Mouse (Mus musculus) CH12.LX (cell line): ENCODE measurements around the gene Adam8. TPM values are rescaled to one million over a fixed set of nuclear protein-coding genes. Genes with fewer than 3 reads are reported as not detected.

Source experiments
- DNase-seq: peaks from one replicate; pipeline ENCODE4 v3.0.0-alpha.2; 2013; ENCODE audit errors: extremely low read depth
- H3K27ac ChIP-seq: 2 replicates; pipeline ENCODE4 v1.5.1; 2012; ENCODE audit warnings: low read depth, mild to moderate bottlenecking, control low read depth, moderate library complexity; ENCODE audit not compliant: insufficient read depth
- H3K27me3 ChIP-seq: replicated peaks from 2 replicates; pipeline ENCODE3; 2012; ENCODE audit warnings: inconsistent platforms
- H3K36me3 ChIP-seq, 2 experiments: replicated peaks in 1 of 2; 2 replicates each; pipeline versions ENCODE3 to v1.6.1; 2012; ENCODE audit warnings: inconsistent platforms in 1 of 2, low read length in 1 of 2, mild to moderate bottlenecking in 1 of 2, mixed read lengths in 1 of 2, moderate library complexity in 1 of 2; ENCODE audit not compliant: control insufficient read depth in 1 of 2, insufficient read depth in 1 of 2
- H3K4me1 ChIP-seq, 2 experiments: 2 replicates each; pipeline ENCODE4 v1.6.1; 2012; ENCODE audit warnings: inconsistent platforms in 1 of 2, moderate library complexity in 1 of 2; ENCODE audit not compliant: insufficient read depth in 2 of 2, control insufficient read depth in 1 of 2
- H3K4me2 ChIP-seq: 2 replicates; pipeline ENCODE4 v1.6.1; 2012; ENCODE audit warnings: low read depth, mild to moderate bottlenecking, control low read depth; ENCODE audit not compliant: poor library complexity, insufficient read depth, severe bottlenecking
- H3K4me3 ChIP-seq, 3 experiments: fragments of 150-350 bp in 1 of 3; sonication (generic) in 1 of 3; replicated peaks in 1 of 3; 2 replicates each; pipeline versions ENCODE3 to v1.5.1; 2011 to 2012; ENCODE audit warnings: low read depth in 2 of 3, low read length in 2 of 3, mild to moderate bottlenecking in 2 of 3, moderate library complexity in 2 of 3, control low read depth in 1 of 3, improper control_type of control experiment in 1 of 3, inconsistent platforms in 1 of 3, mixed read lengths in 1 of 3; ENCODE audit not compliant: poor library complexity in 1 of 3
- H3K79me2 ChIP-seq: replicated peaks from 2 replicates; pipeline ENCODE4 v1.6.1; 2012; ENCODE audit warnings: mild to moderate bottlenecking, moderate library complexity; ENCODE audit not compliant: control insufficient read depth, poor library complexity, insufficient read depth, severe bottlenecking; ENCODE audit errors: extremely low read depth
- H3K9ac ChIP-seq: 2 replicates; pipeline ENCODE4 v1.6.1; 2012; ENCODE audit warnings: low read depth, mild to moderate bottlenecking, control low read depth, moderate library complexity; ENCODE audit not compliant: insufficient read depth
- H3K9me3 ChIP-seq: replicated peaks from 2 replicates; pipeline ENCODE3; 2012; ENCODE audit warnings: low read length, inconsistent platforms, mixed read lengths
- BHLHE40 ChIP-seq: IDR thresholded peaks from 2 replicates; pipeline ENCODE4 v1.6.1; 2011; ENCODE audit warnings: mild to moderate bottlenecking, low read depth, low read length, improper control_type of control experiment
- EP300 ChIP-seq: IDR thresholded peaks from 2 replicates; pipeline ENCODE4 v1.6.1; 2011; ENCODE audit warnings: low read length, improper control_type of control experiment
- ETS1 ChIP-seq: conservative IDR thresholded peaks from 2 replicates; pipeline ENCODE4 v1.6.1; 2012; ENCODE audit warnings: low read depth, mild to moderate bottlenecking, inconsistent platforms, low read length, improper control_type of control experiment, moderate library complexity
- HCFC1 ChIP-seq: IDR thresholded peaks from 2 replicates; pipeline ENCODE4 v1.6.1; 2012; ENCODE audit warnings: low read depth, mild to moderate bottlenecking, inconsistent platforms, low read length, improper control_type of control experiment
- IRF4 ChIP-seq: IDR thresholded peaks from 2 replicates; pipeline ENCODE4 v1.6.1; 2014; ENCODE audit warnings: low read depth, mild to moderate bottlenecking, inconsistent platforms, low read length, improper control_type of control experiment
- JUND ChIP-seq: conservative IDR thresholded peaks from 2 replicates; pipeline ENCODE4 v1.6.1; 2011; ENCODE audit warnings: low read depth, low read length, improper control_type of control experiment
- KAT2A ChIP-seq: IDR thresholded peaks from 2 replicates; pipeline ENCODE4 v1.6.1; 2012; ENCODE audit warnings: low read length, improper control_type of control experiment, inconsistent platforms; ENCODE audit not compliant: insufficient replicate concordance
- MAFK ChIP-seq: IDR thresholded peaks from 2 replicates; pipeline ENCODE4 v1.6.1; 2011; ENCODE audit warnings: low read length, improper control_type of control experiment; ENCODE audit not compliant: insufficient replicate concordance
- MAZ ChIP-seq: IDR thresholded peaks from 2 replicates; pipeline ENCODE4 v1.6.1; 2012; ENCODE audit warnings: low read depth, mild to moderate bottlenecking, inconsistent platforms, low read length, improper control_type of control experiment, moderate library complexity
- MXI1 ChIP-seq: IDR thresholded peaks from 2 replicates; pipeline ENCODE4 v1.6.1; 2011; ENCODE audit warnings: mild to moderate bottlenecking, low read depth, low read length, improper control_type of control experiment
- NELFE ChIP-seq: IDR thresholded peaks from 2 replicates; pipeline ENCODE4 v1.6.1; 2011; ENCODE audit warnings: low read depth, low read length, improper control_type of control experiment
- PAX5 ChIP-seq: IDR thresholded peaks from 2 replicates; pipeline ENCODE4 v1.6.1; 2012; ENCODE audit warnings: low read length, inconsistent platforms, mixed read lengths
- POLR2A ChIP-seq: IDR thresholded peaks from 2 replicates; pipeline ENCODE4 v1.6.1; 2011; ENCODE audit warnings: low read depth, mild to moderate bottlenecking, improper control_type of control experiment, low read length
- POLR2AphosphoS2 ChIP-seq: IDR thresholded peaks from 2 replicates; pipeline ENCODE4 v1.6.1; 2011; ENCODE audit warnings: low read depth, low read length, improper control_type of control experiment
- RAD21 ChIP-seq: IDR thresholded peaks from 2 replicates; pipeline ENCODE4 v1.6.1; 2011; ENCODE audit warnings: low read depth, mild to moderate bottlenecking, low read length, improper control_type of control experiment, moderate library complexity
- RCOR1 ChIP-seq: conservative IDR thresholded peaks from 2 replicates; pipeline ENCODE4 v1.6.1; 2012; ENCODE audit warnings: low read depth, mild to moderate bottlenecking, inconsistent platforms, low read length, improper control_type of control experiment
- SIN3A ChIP-seq: IDR thresholded peaks from 2 replicates; pipeline ENCODE4 v1.6.1; 2012; ENCODE audit warnings: low read length, improper control_type of control experiment, inconsistent platforms
- SMC3 ChIP-seq: IDR thresholded peaks from 2 replicates; pipeline ENCODE4 v1.6.1; 2011; ENCODE audit warnings: low read depth, low read length, improper control_type of control experiment
- UBTF ChIP-seq: IDR thresholded peaks from 2 replicates; pipeline ENCODE4 v1.6.1; 2012; ENCODE audit warnings: low read depth, mild to moderate bottlenecking, inconsistent platforms, low read length, improper control_type of control experiment, moderate library complexity
- USF1 ChIP-seq: IDR thresholded peaks from 2 replicates; pipeline ENCODE4 v1.6.1; 2014; ENCODE audit warnings: low read depth, mild to moderate bottlenecking, inconsistent platforms, low read length, improper control_type of control experiment
- ZC3H11A ChIP-seq: IDR thresholded peaks from 2 replicates; pipeline ENCODE4 v1.6.1; 2012; ENCODE audit warnings: low read depth, mild to moderate bottlenecking, inconsistent platforms, low read length, improper control_type of control experiment
- ZMIZ1 ChIP-seq: IDR thresholded peaks from 2 replicates; pipeline ENCODE4 v1.6.1; 2012; ENCODE audit warnings: low read depth, mild to moderate bottlenecking, inconsistent platforms, low read length, improper control_type of control experiment
- ZNF384 ChIP-seq: IDR thresholded peaks from 2 replicates; pipeline ENCODE4 v1.6.1; 2012; ENCODE audit warnings: low read depth, low read length, improper control_type of control experiment, inconsistent platforms
- dilution Hi-C: fragments of 300-500 bp; cut with MboI; formaldehyde crosslinking; loops from 2 replicates; pipeline ENCODE4 v1.14.3; 2020; ENCODE audit warnings: low sequenced_read_pairs; ENCODE audit not compliant: extremely low pct_unique_long_range_greater_than_20kb, extremely low pct_ligation_motif_present
- in situ Hi-C: fragments of 300-500 bp; cut with MboI; formaldehyde crosslinking; loops from 3 replicates; pipeline ENCODE4 v1.14.3; 2019; ENCODE audit warnings: low sequenced_read_pairs, low pct_ligation_motif_present, low pct_unique_long_range_greater_than_20kb, mixed read lengths
- polyA plus RNA-seq: library from polyadenylated mRNA; unstranded; fragments of >175 nt; gene quantifications from 2 replicates; pipeline ENCODE4 v1.2.1, GENCODE M21; 2012; ENCODE audit warnings: low read depth; ENCODE audit not compliant: insufficient read length
- total RNA-seq, 2 experiments: library from RNA; depleted of rRNA; stranded (reverse); fragments of 300-350 nt in 1 of 2; fragments of >200 nt in 1 of 2; gene quantifications; 2 replicates each; pipeline ENCODE4 v1.2.3; 2012 to 2014

Adam8 gene
- total and polyA plus RNA-seq, 3 experiments = 46.3 to 63.7 (median 46.5) TPM

- Histone ChIP-seq H3K27me3 (no peaks in the 10 kb centered on the region), H3K36me3 (peaks cover 0 to 21% of the 10 kb centered on the region in 2 experiments), H3K4me2 (no peak overlapping the region), H3K79me2 (no peaks in the 10 kb centered on the region), H3K27ac (no peak overlapping the region), H3K9me3 (peaks cover 17% of the 10 kb centered on the region), H3K4me1 (peaks cover 0 to 38% of the 10 kb centered on the region in 2 experiments; a peak in 2 of 4 replicates), H3K4me3 (no peak overlapping the region), H3K9ac (no peak overlapping the region)
- dilution Hi-C loops (no loop called here), in situ Hi-C loops (no loop called here)
- no peak for TF ChIP-seq ZC3H11A
- no peak for TF ChIP-seq MAZ
- TF ChIP-seq KAT2A = no peak
- TF ChIP-seq BHLHE40 = no peak
- no peak for TF ChIP-seq POLR2AphosphoS2
- TF ChIP-seq SIN3A = no peak
- TF ChIP-seq RCOR1 = no peak
- DNase-seq = no peak
Measured at GRCm38 (mm10) chr7:139946032-139946431, 46.3 kb downstream of the Adam8 start.

GRCm38 (mm10) chr7:139945516-139945915 is 46.8 kb downstream of the Adam8 start:
- Histone ChIP-seq H3K9me3 (peaks cover 17% of the 10 kb centered on the region), H3K27ac (no peak overlapping the region), H3K79me2 (no peaks in the 10 kb centered on the region), H3K27me3 (no peaks in the 10 kb centered on the region), H3K4me3 (no peak overlapping the region), H3K4me2 (no peak overlapping the region)
- no peak for DNase-seq
- dilution Hi-C loops = no loop called here
- TF ChIP-seq RCOR1 (no peak), KAT2A (no peak), MXI1 (no peak), PAX5 (no peak), ZC3H11A (no peak), MAFK (no peak), RAD21 (no peak), IRF4 (no peak), EP300 (no peak), MAZ (no peak), ZMIZ1 (no peak), JUND (no peak), USF1 (no peak), NELFE (no peak), ETS1 (no peak), HCFC1 (no peak), POLR2A (no peak), UBTF (no peak), SMC3 (no peak), ZNF384 (no peak)
- TF ChIP-seq, all 38 proteins: peak for 0
- H3K36me3 ChIP-seq = peaks cover 0 to 24% of the 10 kb centered on the region in 2 experiments
- H3K9ac ChIP-seq = no peak overlapping the region
- peaks cover 3 to 43% of the 10 kb centered on the region in 2 experiments for H3K4me1 ChIP-seq
- in situ Hi-C loops = no loop called here
